Mouse (Mus musculus): ENCODE measurements around the gene Snapc3.

GRCm38 (mm10) chr4:83441050-83441449 is 23.5 kb downstream of the Snapc3 start:
- TF ChIP-seq CTCF (IDR thresholded peaks at IDR 0.05; ENCODE audit: insufficient read depth, low read depth, low read length) = no peak
- TF ChIP-seq POLR2A (IDR thresholded peaks at IDR 0.05; ENCODE audit: insufficient read depth, low read depth, low read length) = no peak
